In the genomic region with DNA sequence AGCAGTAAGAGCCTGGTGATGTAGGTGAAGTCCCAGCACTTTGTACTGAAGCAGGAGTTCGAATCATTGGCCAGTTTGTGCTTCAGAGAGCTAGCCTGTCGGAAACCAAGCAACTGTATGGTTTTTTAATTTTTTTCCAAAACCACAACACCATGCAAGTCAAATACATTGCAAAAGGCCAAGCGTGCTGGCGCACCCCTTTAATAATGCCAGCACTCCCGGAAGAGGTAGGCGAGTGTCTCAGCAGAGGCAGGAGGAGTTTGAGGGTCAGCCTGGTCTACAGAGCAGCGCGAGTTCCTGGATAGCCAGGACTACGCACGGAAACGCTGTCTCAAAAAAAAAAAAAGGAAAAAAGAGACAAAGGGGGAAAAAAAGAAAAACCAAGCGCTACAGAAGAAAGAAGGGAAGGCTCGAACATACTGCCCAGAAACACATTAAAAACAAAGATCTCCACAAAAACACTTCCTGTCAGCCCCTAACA, we compare ENCODE assay signal across 8 mouse cellular contexts. TPM values are rescaled to one million over a fixed set of nuclear protein-coding genes. Genes with fewer than 3 reads are reported as not detected.
DNase-seq lines count a peak whose midpoint lies in the region; ATAC-seq and TF ChIP-seq lines count a peak whose summit lies in the region.

No protein-coding gene starts in this region.

- in situ Hi-C loops in ES-E14 (cut with MboI; ENCODE audit: low sequenced_read_pairs in 2 of 2, unreplicated experiment in 2 of 2) = no loop called here

- intact Hi-C loops in heart, postnatal 14 days (cut with DNase I) = loop anchor here (5.0 kb wide), 2 partner anchors 39 to 59 kb away; partner anchors contain the start of gene Klhl23

- H3K4me2 ChIP-seq in embryonic facial prominence, embryonic 11.5 days (ENCODE audit: low read depth, low read length) = peak overlapping the region; percentile 42
- H3K4me2 ChIP-seq in stomach, embryonic 14.5 days (replicated peaks; ENCODE audit: low read depth, low read length) = peak overlapping the region; percentile 57

- no peaks in the 10 kb centered on the region for H3K36me3 ChIP-seq in ES-E14 (ENCODE audit: control insufficient read depth, insufficient read depth, low read length, poor library complexity, severe bottlenecking)
- no peaks in the 10 kb centered on the region for H3K36me3 ChIP-seq in embryonic facial prominence, embryonic 11.5 days (replicated peaks; ENCODE audit: control insufficient read depth, insufficient read depth, low read depth, low read length)
- H3K36me3 ChIP-seq in midbrain, embryonic 10.5 days = peaks cover 26% of the 10 kb centered on the region
- H3K36me3 ChIP-seq in stomach, embryonic 14.5 days (ENCODE audit: control insufficient read depth, insufficient read depth, low read length) = peaks cover 5% of the 10 kb centered on the region; the same call in 1 of the 2 replicates

- no peak overlapping the region; the same call in 1 of the 2 replicates for H3K27ac ChIP-seq in ES-E14 (ENCODE audit: insufficient read depth, low read depth, low read length, poor library complexity, severe bottlenecking)
- H3K27ac ChIP-seq in embryonic facial prominence, embryonic 11.5 days (replicated peaks; ENCODE audit: low read depth, low read length) = 0 out of 2 replicates have a peak overlapping the region, but pooled peaks have one; percentile 82
- H3K27ac ChIP-seq in midbrain, embryonic 10.5 days (replicated peaks) = peak overlapping the region; percentile 96
- peak overlapping the region; percentile 86 for H3K27ac ChIP-seq in stomach, embryonic 14.5 days (ENCODE audit: low read length)

- 12% methylated on average over 13 of the region's 13 CpGs for WGBS in embryonic facial prominence, embryonic 11.5 days
- WGBS in midbrain, embryonic 10.5 days = 12% methylated on average over 13 of the region's 13 CpGs
- 12% methylated on average over 12 of the region's 13 CpGs for WGBS in stomach, embryonic 14.5 days

- peaks cover 1 to 9% of the 10 kb centered on the region in 2 experiments; a peak in 3 of 4 replicates for H3K4me1 ChIP-seq in ES-E14 (ENCODE audit: control insufficient read depth in 2 of 2, insufficient read depth in 2 of 2, low read length in 2 of 2, poor library complexity in 1 of 2)
- H3K4me1 ChIP-seq in embryonic facial prominence, embryonic 11.5 days (ENCODE audit: control insufficient read depth, insufficient read depth, low read length) = no peaks in the 10 kb centered on the region
- H3K4me1 ChIP-seq in midbrain, embryonic 10.5 days = peaks cover 22% of the 10 kb centered on the region
- H3K4me1 ChIP-seq in stomach, embryonic 14.5 days (ENCODE audit: control insufficient read depth, insufficient read depth, low read length) = no peaks in the 10 kb centered on the region

- peak; percentile 41; the same call in 1 of the 2 replicates for ATAC-seq in embryonic facial prominence, embryonic 11.5 days (replicated peaks; ENCODE audit: insufficient number of reproducible peaks, low FRiP score, low TSS enrichment, low read depth)
- 0 out of 2 replicates have a peak, but pooled peaks have one; percentile 12 for ATAC-seq in stomach, embryonic 14.5 days (ENCODE audit: insufficient number of reproducible peaks, insufficient read depth, low FRiP score, low read depth)

- H3K9me3 ChIP-seq in ES-E14 (ENCODE audit: control insufficient read depth, insufficient read depth, low read depth, low read length) = no peaks in the 10 kb centered on the region
- H3K9me3 ChIP-seq in embryonic facial prominence, embryonic 11.5 days (replicated peaks; ENCODE audit: control insufficient read depth, low read length) = no peaks in the 10 kb centered on the region
- H3K9me3 ChIP-seq in midbrain, embryonic 10.5 days (replicated peaks) = no peaks in the 10 kb centered on the region
- no peaks in the 10 kb centered on the region for H3K9me3 ChIP-seq in stomach, embryonic 14.5 days (ENCODE audit: control insufficient read depth, low read depth, low read length)

- H3K9ac ChIP-seq in ES-E14 (ENCODE audit: insufficient read depth, low read depth, low read length, poor library complexity, severe bottlenecking) = peak overlapping the region; percentile 80
- peak overlapping the region; percentile 99 for H3K9ac ChIP-seq in embryonic facial prominence, embryonic 11.5 days (replicated peaks; ENCODE audit: low read length)
- peak overlapping the region; percentile 95; the same call in 1 of the 2 replicates for H3K9ac ChIP-seq in stomach, embryonic 14.5 days (replicated peaks; ENCODE audit: low read depth, low read length)

- H3K27me3 ChIP-seq in embryonic facial prominence, embryonic 11.5 days (ENCODE audit: control insufficient read depth, insufficient read depth, low read length) = no peaks in the 10 kb centered on the region
- no peaks in the 10 kb centered on the region for H3K27me3 ChIP-seq in midbrain, embryonic 10.5 days (ENCODE audit: low read depth, poor library complexity, severe bottlenecking)
- no peaks in the 10 kb centered on the region for H3K27me3 ChIP-seq in stomach, embryonic 14.5 days (ENCODE audit: control insufficient read depth, insufficient read depth, low read length)

- peak overlapping the region; percentile 78 to 82 for H3K4me3 ChIP-seq in ES-E14 (ENCODE audit: insufficient read depth in 1 of 2, low read depth in 1 of 2, low read length in 2 of 2, poor library complexity in 1 of 2, severe bottlenecking in 1 of 2)
- peak overlapping the region; percentile 100 for H3K4me3 ChIP-seq in embryonic facial prominence, embryonic 11.5 days (ENCODE audit: low read depth, low read length)
- H3K4me3 ChIP-seq in midbrain, embryonic 10.5 days = peak overlapping the region; percentile 90
- peak overlapping the region; percentile 69 for H3K4me3 ChIP-seq in stomach, embryonic 14.5 days (ENCODE audit: low read depth, low read length)

- peak; percentile 30 to 37 for DNase-seq in adrenal gland, adult 18-20 months (ENCODE audit: low spot score in 2 of 2)
- DNase-seq in adrenal gland, postnatal 4 days (ENCODE audit: low spot score in 2 of 2) = no peak
- no peak for DNase-seq in ES-E14 (ENCODE audit: low read depth, low spot score)
- DNase-seq in embryonic facial prominence, embryonic 11.5 days (ENCODE audit: low spot score) = no peak
- DNase-seq in heart, postnatal 14 days = peak; percentile 16 to 35
- peak; percentile 38 to 44 for DNase-seq in kidney, postnatal 4 days
- no peak for DNase-seq in midbrain, embryonic 10.5 days (ENCODE audit: low spot score)

TF ChIP-seq in ES-E14, 5 proteins besides CTCF, POLR2A, EP300 and RAD21:
- TF ChIP-seq MAFK (IDR thresholded peaks at IDR 0.05; ENCODE audit: insufficient read depth, low read depth, low read length) (0 out of 2 replicates have a peak, but pooled peaks have one; percentile 28), ZNF384 (IDR thresholded peaks at IDR 0.05; ENCODE audit: low read depth, low read length) (peak; percentile 78; the same call in 1 of the 2 replicates), CHD2 (IDR thresholded peaks at IDR 0.05; ENCODE audit: low read depth, low read length) (no peak)

RNA-seq across cellular contexts. Expression of gene Ssb, which starts 0.3 kb away (rescaled TPM):
- 100 to 1,000 TPM; 137 to 172 TPM for total RNA-seq in adrenal gland, adult 18-20 months (2021)
- 100 to 1,000 TPM; 196 to 224 TPM for total RNA-seq in adrenal gland, postnatal 4 days (2021)
- 118 and 191 TPM in 2 replicates for total RNA-seq in ES-E14 (2012; rRNA removed)
- 436 and 508 TPM in 2 replicates for polyA plus RNA-seq in embryonic facial prominence, embryonic 11.5 days (2014; fragmentation: Nextera tagmentation; extraction: Ambion mirVana)
- 10 to 100 TPM; 69.4 to 74.7 TPM for total RNA-seq in heart, postnatal 14 days (2021)
- 354 and 383 TPM in 2 replicates for polyA plus RNA-seq in midbrain, embryonic 10.5 days (2016; fragmentation: Nextera tagmentation; extraction: Ambion mirVana)
- polyA plus RNA-seq in stomach, embryonic 14.5 days (2014; fragmentation: Nextera tagmentation; extraction: Ambion mirVana) = 316 and 339 TPM in 2 replicates

RNA-seq across cellular contexts. Expression of gene Mettl5, which starts 24.4 kb away (rescaled TPM):
- total RNA-seq in adrenal gland, adult 18-20 months (2021) = 10 to 100 TPM; 15.7 to 17.3 TPM
- total RNA-seq in adrenal gland, postnatal 4 days (2021) = 10 to 100 TPM; 26.0 to 27.1 TPM
- total RNA-seq in ES-E14 (2012; rRNA removed) = 31.6 and 43.0 TPM in 2 replicates
- 31.5 and 36.9 TPM in 2 replicates for polyA plus RNA-seq in embryonic facial prominence, embryonic 11.5 days (2014; fragmentation: Nextera tagmentation; extraction: Ambion mirVana)
- 10 to 100 TPM; 19.1 to 20.2 TPM for total RNA-seq in heart, postnatal 14 days (2021)
- polyA plus RNA-seq in midbrain, embryonic 10.5 days (2016; fragmentation: Nextera tagmentation; extraction: Ambion mirVana) = 43.4 and 44.7 TPM in 2 replicates
- 41.6 and 44.0 TPM in 2 replicates for polyA plus RNA-seq in stomach, embryonic 14.5 days (2014; fragmentation: Nextera tagmentation; extraction: Ambion mirVana)

RNA-seq across cellular contexts. Expression of gene Ubr3, which starts 36.0 kb away (rescaled TPM):
- total RNA-seq in adrenal gland, adult 18-20 months (2021) = 10 to 100 TPM; 66.6 to 85.9 TPM
- total RNA-seq in adrenal gland, postnatal 4 days (2021) = 10 to 100 TPM; 72.6 to 78.7 TPM
- 64.3 and 64.6 TPM in 2 replicates for total RNA-seq in ES-E14 (2012; rRNA removed)
- 15.9 and 18.1 TPM in 2 replicates for polyA plus RNA-seq in embryonic facial prominence, embryonic 11.5 days (2014; fragmentation: Nextera tagmentation; extraction: Ambion mirVana)
- total RNA-seq in heart, postnatal 14 days (2021) = 100 to 1,000 TPM; 110 to 118 TPM
- 11.7 and 15.9 TPM in 2 replicates for polyA plus RNA-seq in midbrain, embryonic 10.5 days (2016; fragmentation: Nextera tagmentation; extraction: Ambion mirVana)
- 19.6 and 21.6 TPM in 2 replicates for polyA plus RNA-seq in stomach, embryonic 14.5 days (2014; fragmentation: Nextera tagmentation; extraction: Ambion mirVana)

RNA-seq across cellular contexts. Expression of gene Klhl23, which starts 39.3 kb away (rescaled TPM):
- total RNA-seq in adrenal gland, adult 18-20 months (2021) = 1 to 10 TPM; 5.9 to 6.0 TPM
- 10 to 100 TPM; 25.8 to 26.8 TPM for total RNA-seq in adrenal gland, postnatal 4 days (2021)
- total RNA-seq in ES-E14 (2012; rRNA removed) = 2.7 and 5.0 TPM in 2 replicates
- 30.8 and 32.3 TPM in 2 replicates for polyA plus RNA-seq in embryonic facial prominence, embryonic 11.5 days (2014; fragmentation: Nextera tagmentation; extraction: Ambion mirVana)
- total RNA-seq in heart, postnatal 14 days (2021) = 10 to 100 TPM; 41.1 to 42.8 TPM
- polyA plus RNA-seq in midbrain, embryonic 10.5 days (2016; fragmentation: Nextera tagmentation; extraction: Ambion mirVana) = 26.7 and 32.2 TPM in 2 replicates
- polyA plus RNA-seq in stomach, embryonic 14.5 days (2014; fragmentation: Nextera tagmentation; extraction: Ambion mirVana) = 42.8 and 47.3 TPM in 2 replicates

Comparison
In these comparisons a context has a peak if more than half of its experiments do, and no peak if none do; other contexts are left out.
1. DNase-seq: peak in adrenal gland, adult 18-20 months (2 of 2), heart, postnatal 14 days (2 of 2) and kidney, postnatal 4 days (2 of 2); none in adrenal gland, postnatal 4 days (0 of 2), ES-E14 (single experiment), embryonic facial prominence, embryonic 11.5 days (single experiment) and midbrain, embryonic 10.5 days (single experiment).
2. Peak in every context shown above with its lines, with median percentiles within 50 percentile points of each other: H3K4me3 ChIP-seq and H3K9ac ChIP-seq.